Mouse (Mus musculus): Measurements from ENCODE around the gene Plce1. TPM values are rescaled to one million over a fixed set of nuclear protein-coding genes. Genes with fewer than 3 reads are reported as not detected.

The Plce1 gene
- polyA plus RNA-seq, 1 experiment, result not detected

- Histone ChIP-seq H3K27ac (ENCODE audit: insufficient read depth, low read depth, low read length) (no peak overlapping the region), H3K4me3 (ENCODE audit: insufficient read depth, low read depth, low read length) (no peak overlapping the region), H3K4me1 (ENCODE audit: control insufficient read depth, insufficient read depth, low read length) (no peaks in the 10 kb centered on the region)
- TF ChIP-seq CTCF (IDR thresholded peaks at IDR 0.05; ENCODE audit: insufficient read depth, low read depth, low read length) (no peak), POLR2A (IDR thresholded peaks at IDR 0.05; ENCODE audit: insufficient read depth, low read depth, low read length) (no peak)
- WGBS, result 83% methylated on average over 3 of the region's 3 CpGs
These were observed 223.8 kb downstream of the Plce1 start for GRCm38 (mm10) chr19:38704742-38705141.

DNA sequence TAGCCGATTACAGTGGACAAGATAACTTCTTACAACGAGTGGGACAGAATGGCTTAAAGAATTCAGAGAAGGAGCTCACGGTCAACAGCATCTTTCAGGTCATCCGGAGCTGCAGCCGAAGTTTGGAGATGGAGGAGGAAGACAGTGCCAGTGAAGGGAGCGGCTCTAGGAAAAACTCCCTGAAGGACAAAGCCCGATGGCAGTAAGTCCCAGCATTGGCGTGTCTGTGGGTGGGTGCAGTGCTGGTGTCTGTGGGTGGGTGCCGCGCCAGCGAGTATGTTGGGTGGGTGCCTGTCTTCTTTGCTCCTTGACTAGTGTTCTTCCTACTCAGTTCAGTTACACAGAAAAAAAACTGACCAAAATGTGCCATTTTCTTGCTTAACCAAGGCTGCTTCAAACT lies 224.3 kb downstream of the Plce1 start:
- 85% methylated on average over 11 of the region's 11 CpGs for WGBS
- TF ChIP-seq CTCF (IDR thresholded peaks at IDR 0.05; ENCODE audit: insufficient read depth, low read depth, low read length) (no peak), POLR2A (IDR thresholded peaks at IDR 0.05; ENCODE audit: insufficient read depth, low read depth, low read length) (no peak)
- Histone ChIP-seq H3K27ac (ENCODE audit: insufficient read depth, low read depth, low read length) (no peak overlapping the region), H3K4me1 (ENCODE audit: control insufficient read depth, insufficient read depth, low read length) (no peaks in the 10 kb centered on the region), H3K4me3 (ENCODE audit: insufficient read depth, low read depth, low read length) (no peak overlapping the region)

GRCm38 (mm10) chr19:38706449-38706848 lies 225.5 kb downstream of the Plce1 start:
- Histone ChIP-seq H3K4me3 (ENCODE audit: insufficient read depth, low read depth, low read length) (no peak overlapping the region), H3K4me1 (ENCODE audit: control insufficient read depth, insufficient read depth, low read length) (no peaks in the 10 kb centered on the region), H3K27ac (ENCODE audit: insufficient read depth, low read depth, low read length) (no peak overlapping the region)
- TF ChIP-seq CTCF (IDR thresholded peaks at IDR 0.05; ENCODE audit: insufficient read depth, low read depth, low read length), result no peak
- TF ChIP-seq POLR2A (IDR thresholded peaks at IDR 0.05; ENCODE audit: insufficient read depth, low read depth, low read length), result no peak
- 89% methylated on average over 6 of the region's 6 CpGs for WGBS

GRCm38 (mm10) chr19:38709376-38709775 lies 228.5 kb downstream of the Plce1 start:
- no peak for TF ChIP-seq POLR2A (IDR thresholded peaks at IDR 0.05; ENCODE audit: insufficient read depth, low read depth, low read length)
- no peak for TF ChIP-seq CTCF (IDR thresholded peaks at IDR 0.05; ENCODE audit: insufficient read depth, low read depth, low read length)
- H3K4me1 ChIP-seq (ENCODE audit: control insufficient read depth, insufficient read depth, low read length), result no peaks in the 10 kb centered on the region
- H3K4me3 ChIP-seq (ENCODE audit: insufficient read depth, low read depth, low read length), result no peak overlapping the region
- WGBS, result 84% methylated on average over 2 of the region's 2 CpGs
- no peak overlapping the region for H3K27ac ChIP-seq (ENCODE audit: insufficient read depth, low read depth, low read length)

- no peak for TF ChIP-seq POLR2A (IDR thresholded peaks at IDR 0.05; ENCODE audit: insufficient read depth, low read depth, low read length)
- no peak for TF ChIP-seq CTCF (IDR thresholded peaks at IDR 0.05; ENCODE audit: insufficient read depth, low read depth, low read length)
- Histone ChIP-seq H3K27ac (ENCODE audit: insufficient read depth, low read depth, low read length) (no peak overlapping the region), H3K4me3 (ENCODE audit: insufficient read depth, low read depth, low read length) (no peak overlapping the region), H3K4me1 (ENCODE audit: control insufficient read depth, insufficient read depth, low read length) (no peaks in the 10 kb centered on the region)
- 96% methylated on average over 4 of the region's 4 CpGs for WGBS
These were observed 240.9 kb downstream of the Plce1 start for GRCm38 (mm10) chr19:38721808-38722207.

DNA sequence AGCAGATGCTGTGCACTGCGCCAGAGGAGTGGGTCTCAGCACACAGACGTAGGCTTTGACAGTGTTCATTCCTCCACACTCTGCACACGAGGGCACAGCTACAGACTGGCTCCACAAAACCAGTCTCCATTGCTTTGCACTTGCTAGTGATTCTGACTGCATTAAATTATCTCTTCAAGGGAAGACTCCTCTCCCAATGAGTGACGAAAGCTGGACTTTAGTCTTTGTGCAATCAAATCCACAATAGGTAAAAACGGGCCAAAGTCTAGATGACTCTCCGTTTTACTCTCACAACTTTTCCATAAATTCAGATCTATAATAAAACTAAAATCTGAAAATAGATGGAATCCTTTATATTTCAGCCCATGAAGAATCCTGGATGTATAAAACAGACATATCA lies 242.1 kb downstream of the Plce1 start:
- 88% methylated on average over 6 of the region's 6 CpGs for WGBS
- Histone ChIP-seq H3K27ac (ENCODE audit: insufficient read depth, low read depth, low read length) (no peak overlapping the region), H3K4me1 (ENCODE audit: control insufficient read depth, insufficient read depth, low read length) (no peaks in the 10 kb centered on the region), H3K4me3 (ENCODE audit: insufficient read depth, low read depth, low read length) (no peak overlapping the region)
- TF ChIP-seq POLR2A (IDR thresholded peaks at IDR 0.05; ENCODE audit: insufficient read depth, low read depth, low read length) (no peak), CTCF (IDR thresholded peaks at IDR 0.05; ENCODE audit: insufficient read depth, low read depth, low read length) (no peak)

- 37% methylated on average over 5 of the region's 5 CpGs for WGBS
- TF ChIP-seq POLR2A (IDR thresholded peaks at IDR 0.05; ENCODE audit: insufficient read depth, low read depth, low read length) (no peak), CTCF (IDR thresholded peaks at IDR 0.05; ENCODE audit: insufficient read depth, low read depth, low read length) (no peak)
- H3K4me3 ChIP-seq (ENCODE audit: insufficient read depth, low read depth, low read length), result no peak overlapping the region
- H3K27ac ChIP-seq (ENCODE audit: insufficient read depth, low read depth, low read length), result no peak overlapping the region
- no peaks in the 10 kb centered on the region for H3K4me1 ChIP-seq (ENCODE audit: control insufficient read depth, insufficient read depth, low read length)
These were observed 243.1 kb downstream of the Plce1 start for GRCm38 (mm10) chr19:38723969-38724368.

DNA sequence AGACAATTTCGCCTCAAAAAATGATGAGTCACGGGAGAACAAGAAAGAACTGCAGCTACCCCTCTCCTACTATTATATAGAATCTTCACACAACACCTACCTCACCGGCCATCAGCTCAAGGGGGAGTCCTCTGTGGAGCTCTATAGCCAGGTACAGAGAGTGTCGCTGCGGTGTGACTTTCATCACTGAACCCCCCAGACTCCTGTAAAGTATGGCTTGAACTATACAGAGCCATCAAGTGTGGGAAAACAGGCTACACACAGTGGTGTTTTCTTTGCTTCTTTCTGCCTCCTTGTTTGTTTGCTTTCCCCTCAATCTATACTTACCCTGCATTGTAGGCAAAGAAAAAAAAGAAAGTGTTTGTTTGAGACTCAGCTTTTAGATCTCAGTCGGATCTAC lies 247.9 kb downstream of the Plce1 start:
- WGBS, result 50% methylated on average over 6 of the region's 6 CpGs
- H3K27ac ChIP-seq (ENCODE audit: insufficient read depth, low read depth, low read length), result no peak overlapping the region

GRCm38 (mm10) chr19:38729264-38729663 lies 248.4 kb downstream of the Plce1 start:
- peaks cover 2% of the 10 kb centered on the region; the same call in 1 of the 2 replicates for H3K4me1 ChIP-seq (ENCODE audit: control insufficient read depth, insufficient read depth, low read length)
- 12% methylated on average over 3 of the region's 3 CpGs for WGBS
- no peak overlapping the region for H3K4me3 ChIP-seq (ENCODE audit: insufficient read depth, low read depth, low read length)
- H3K27ac ChIP-seq (ENCODE audit: insufficient read depth, low read depth, low read length), result no peak overlapping the region
- no peak for TF ChIP-seq POLR2A (IDR thresholded peaks at IDR 0.05; ENCODE audit: insufficient read depth, low read depth, low read length)
- no peak for TF ChIP-seq CTCF (IDR thresholded peaks at IDR 0.05; ENCODE audit: insufficient read depth, low read depth, low read length)

More for the DNA sequence above, 247.9 kb downstream of the Plce1 start:
- TF ChIP-seq CTCF (IDR thresholded peaks at IDR 0.05; ENCODE audit: insufficient read depth, low read depth, low read length) (no peak), POLR2A (IDR thresholded peaks at IDR 0.05; ENCODE audit: insufficient read depth, low read depth, low read length) (no peak)
- no peak overlapping the region for H3K4me3 ChIP-seq (ENCODE audit: insufficient read depth, low read depth, low read length)
- H3K4me1 ChIP-seq (ENCODE audit: control insufficient read depth, insufficient read depth, low read length), result peaks cover 2% of the 10 kb centered on the region; the same call in 1 of the 2 replicates

DNA sequence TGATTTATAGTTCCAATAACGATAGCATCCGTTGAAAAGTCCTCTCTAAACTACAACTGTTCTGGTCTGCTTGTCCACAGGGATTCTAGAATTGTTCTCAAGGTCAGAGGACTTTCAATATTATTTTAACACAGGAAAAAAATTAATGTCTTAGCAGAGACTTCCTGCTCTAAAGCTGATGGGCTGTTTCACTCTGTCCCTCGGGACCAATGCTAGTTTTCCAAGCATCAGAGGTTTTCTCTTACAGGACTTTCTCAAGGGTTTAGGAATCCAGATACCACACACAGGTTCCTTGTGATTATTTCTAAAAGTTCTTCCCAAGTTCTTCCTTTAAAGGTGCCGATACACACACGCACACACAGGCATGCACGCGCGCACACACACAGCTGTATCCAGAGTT lies 263.6 kb downstream of the Plce1 start:
- H3K4me1 ChIP-seq (ENCODE audit: control insufficient read depth, insufficient read depth, low read length), result no peaks in the 10 kb centered on the region
- TF ChIP-seq CTCF (IDR thresholded peaks at IDR 0.05; ENCODE audit: insufficient read depth, low read depth, low read length) (no peak), POLR2A (IDR thresholded peaks at IDR 0.05; ENCODE audit: insufficient read depth, low read depth, low read length) (no peak)
- 91% methylated on average over 8 of the region's 8 CpGs for WGBS

More for the DNA sequence above, 263.6 kb downstream of the Plce1 start:
- no peak overlapping the region for H3K27ac ChIP-seq (ENCODE audit: insufficient read depth, low read depth, low read length)
- no peak overlapping the region for H3K4me3 ChIP-seq (ENCODE audit: insufficient read depth, low read depth, low read length)

Measured in olfactory bulb, adult 2 months (tissue).